Mouse (Mus musculus) thymus, adult 2 months (tissue): ENCODE results near the gene Ppp1r18.

ENCODE experiments used
- CTCF ChIP-seq: fragments of 200-500 bp; IDR thresholded peaks from 2 replicates; pipeline ENCODE4 v1.5.1; 2012; ENCODE audit warnings: mild to moderate bottlenecking, control low read depth, low read length, moderate library complexity, borderline replicate concordance; ENCODE audit not compliant: control insufficient read depth, poor library complexity, insufficient read depth; ENCODE audit errors: extremely low read depth
- POLR2A ChIP-seq: fragments of 200-500 bp; IDR thresholded peaks from 2 replicates; pipeline ENCODE4 v1.6.1; 2012; ENCODE audit warnings: mild to moderate bottlenecking, low read length, control low read depth, moderate library complexity; ENCODE audit not compliant: control insufficient read depth, poor library complexity, insufficient read depth; ENCODE audit errors: extremely low read depth

DNA sequence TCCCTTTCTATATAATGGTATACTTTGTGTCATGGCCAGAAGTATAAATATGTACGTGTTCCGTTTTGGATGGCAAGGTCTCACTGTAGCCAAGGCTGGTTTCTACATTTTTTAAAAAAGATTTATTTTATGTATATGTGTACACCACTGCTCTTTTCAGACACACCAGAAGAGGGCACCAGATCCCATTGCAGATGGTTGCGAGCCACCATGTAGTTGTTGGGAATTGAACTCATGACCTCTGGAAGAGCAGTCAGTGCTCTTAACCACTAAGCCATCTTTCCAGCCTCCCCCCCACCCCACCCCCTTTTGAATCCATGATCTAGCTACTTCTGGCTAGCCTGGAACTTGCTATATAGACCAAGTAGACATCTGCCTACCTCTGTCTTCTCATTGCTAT lies 21.9 kb upstream of the Ppp1r18 start:
- TF ChIP-seq CTCF: no peak
- no peak for TF ChIP-seq POLR2A
